Comparison of ENCODE assay signal across 8 mouse cellular contexts in genomic region chr7:6840860-6841259, GRCm38 (mm10).
A peak's percentile ranks its signal among the peaks of the same experiment; 100 is the strongest.
DNase-seq lines count a peak whose midpoint lies in the region; ATAC-seq and TF ChIP-seq lines count a peak whose summit lies in the region.

No protein-coding gene starts in this region.

- no peak overlapping the region for H3K4me2 ChIP-seq in midbrain, embryonic 14.5 days (ENCODE audit: low read length)
- no peak overlapping the region for H3K4me2 ChIP-seq in midbrain, embryonic 15.5 days
- no peak overlapping the region for H3K4me2 ChIP-seq in stomach, embryonic 15.5 days
- H3K4me2 ChIP-seq in intestine, postnatal 0 days (replicated peaks; ENCODE audit: low read depth) = no peak overlapping the region

- no peak for TF ChIP-seq CTCF in intestine, postnatal 0 days (IDR thresholded peaks at IDR 0.05; ENCODE audit: low read depth)

- ATAC-seq in midbrain, embryonic 14.5 days (ENCODE audit: low FRiP score, low TSS enrichment) = peak; percentile 50; the same call in 1 of the 2 replicates
- ATAC-seq in midbrain, embryonic 15.5 days (replicated peaks) = no peak; the same call in 1 of the 2 replicates
- no peak for ATAC-seq in stomach, embryonic 15.5 days (ENCODE audit: insufficient read depth, low FRiP score, low read depth)
- ATAC-seq in intestine, postnatal 0 days = no peak
- ATAC-seq in erythroblast, adult 5-6 weeks (replicated peaks; ENCODE audit: low FRiP score, poor library complexity, severe bottlenecking) = no peak

- WGBS in midbrain, embryonic 14.5 days = 74% methylated on average over 5 of the region's 5 CpGs
- 64% methylated on average over 5 of the region's 5 CpGs for WGBS in midbrain, embryonic 15.5 days
- 54% methylated on average over 5 of the region's 5 CpGs for WGBS in stomach, embryonic 15.5 days
- WGBS in intestine, postnatal 0 days = 65% methylated on average over 5 of the region's 5 CpGs

- H3K9me3 ChIP-seq in midbrain, embryonic 14.5 days (ENCODE audit: control insufficient read depth, low read length) = no peaks in the 10 kb centered on the region
- H3K9me3 ChIP-seq in midbrain, embryonic 15.5 days = no peaks in the 10 kb centered on the region
- no peaks in the 10 kb centered on the region for H3K9me3 ChIP-seq in stomach, embryonic 15.5 days
- no peaks in the 10 kb centered on the region for H3K9me3 ChIP-seq in intestine, postnatal 0 days (ENCODE audit: control insufficient read depth)

- peak; percentile 6 to 17 for DNase-seq in heart, adult 18-20 months
- no peak for DNase-seq in heart, adult 9 months (ENCODE audit: low spot score in 2 of 2)
- peak; percentile 64 for DNase-seq in midbrain, embryonic 14.5 days
- peak; percentile 24 to 69 for DNase-seq in gastrocnemius, postnatal 4 days (ENCODE audit: low spot score in 2 of 2)

- no peak overlapping the region for H3K27ac ChIP-seq in midbrain, embryonic 14.5 days (replicated peaks; ENCODE audit: low read depth, low read length)
- H3K27ac ChIP-seq in midbrain, embryonic 15.5 days = no peak overlapping the region
- 0 out of 2 replicates have a peak overlapping the region, but pooled peaks have one; percentile 16 for H3K27ac ChIP-seq in stomach, embryonic 15.5 days
- no peak overlapping the region for H3K27ac ChIP-seq in intestine, postnatal 0 days (ENCODE audit: low read depth, low read length)

- H3K4me3 ChIP-seq in midbrain, embryonic 14.5 days (replicated peaks; ENCODE audit: low read depth, low read length) = no peak overlapping the region
- H3K4me3 ChIP-seq in midbrain, embryonic 15.5 days = no peak overlapping the region
- H3K4me3 ChIP-seq in stomach, embryonic 15.5 days (replicated peaks) = no peak overlapping the region
- H3K4me3 ChIP-seq in intestine, postnatal 0 days (ENCODE audit: low read depth, low read length) = no peak overlapping the region

- no peaks in the 10 kb centered on the region for H3K27me3 ChIP-seq in midbrain, embryonic 14.5 days (ENCODE audit: control insufficient read depth, insufficient read depth, low read length)
- no peaks in the 10 kb centered on the region for H3K27me3 ChIP-seq in midbrain, embryonic 15.5 days (replicated peaks)
- no peaks in the 10 kb centered on the region for H3K27me3 ChIP-seq in stomach, embryonic 15.5 days (replicated peaks)
- H3K27me3 ChIP-seq in intestine, postnatal 0 days (replicated peaks; ENCODE audit: control insufficient read depth, insufficient read depth, low read length) = no peaks in the 10 kb centered on the region

- H3K4me1 ChIP-seq in midbrain, embryonic 14.5 days (ENCODE audit: control insufficient read depth, insufficient read depth, low read length) = no peaks in the 10 kb centered on the region
- peaks cover under 1% of the 10 kb centered on the region; the same call in 1 of the 2 replicates for H3K4me1 ChIP-seq in midbrain, embryonic 15.5 days
- no peaks in the 10 kb centered on the region for H3K4me1 ChIP-seq in stomach, embryonic 15.5 days
- no peaks in the 10 kb centered on the region for H3K4me1 ChIP-seq in intestine, postnatal 0 days (replicated peaks; ENCODE audit: control insufficient read depth, insufficient read depth, low read length)

- H3K36me3 ChIP-seq in midbrain, embryonic 14.5 days (ENCODE audit: control insufficient read depth, insufficient read depth, low read length) = no peaks in the 10 kb centered on the region
- H3K36me3 ChIP-seq in midbrain, embryonic 15.5 days (replicated peaks) = no peaks in the 10 kb centered on the region
- H3K36me3 ChIP-seq in stomach, embryonic 15.5 days = no peaks in the 10 kb centered on the region
- H3K36me3 ChIP-seq in intestine, postnatal 0 days (ENCODE audit: control insufficient read depth, insufficient read depth) = no peaks in the 10 kb centered on the region

- no peak overlapping the region for H3K9ac ChIP-seq in midbrain, embryonic 14.5 days (replicated peaks; ENCODE audit: low read length)
- H3K9ac ChIP-seq in midbrain, embryonic 15.5 days = no peak overlapping the region
- no peak overlapping the region for H3K9ac ChIP-seq in stomach, embryonic 15.5 days
- H3K9ac ChIP-seq in intestine, postnatal 0 days (ENCODE audit: low read depth, low read length) = no peak overlapping the region

Comparison
In these comparisons a context has a peak if more than half of its experiments do, and no peak if none do; other contexts are left out.
1. DNase-seq: peak in heart, adult 18-20 months (2 of 2), midbrain, embryonic 14.5 days (single experiment) and gastrocnemius, postnatal 4 days (2 of 2); none in heart, adult 9 months (0 of 2).